Mouse (Mus musculus): Measurements from ENCODE around the gene Zfp276. TPM values are rescaled to one million over a fixed set of nuclear protein-coding genes. Genes with fewer than 3 reads are reported as not detected.
"Not testable (repeated sequence)": the region's sequence is repeated elsewhere in the genome, so short reads cannot be mapped to it uniquely, and the experiment has no call there.

The Zfp276 gene
- polyA plus RNA-seq, 1 experiment: 33.8 TPM

- Histone ChIP-seq H3K27me3 (ENCODE audit: control insufficient read depth, insufficient read depth, low read length) (no peaks in the 10 kb centered on the region), H3K4me3 (ENCODE audit: low read depth, low read length) (peak within 1 kb of the TSS; percentile 76), H3K4me1 (ENCODE audit: control insufficient read depth, insufficient read depth, insufficient read length, low read length) (0 out of 2 replicates have a peak, but pooled peaks cover 2% of the 10 kb centered on the region), H3K36me3 (ENCODE audit: control insufficient read depth, insufficient read depth, low read length) (no peaks in the 10 kb centered on the region), H3K27ac (ENCODE audit: insufficient read depth, low read depth, low read length) (peak within 1 kb of the TSS; percentile 76)
- TF ChIP-seq POLR2A (IDR thresholded peaks at IDR 0.05; ENCODE audit: low read depth, low read length) (peak; percentile 88), CTCF (IDR thresholded peaks at IDR 0.05; ENCODE audit: extremely low read depth, insufficient read length, insufficient replicate concordance, low read depth, low read length) (no peak)
- WGBS: 1% methylated on average over 59 of the region's 59 CpGs
Measured at GRCm38 (mm10) chr8:123224278-123225266, 29.4 kb upstream of the Zfp276 start, which contains the start of gene Cdk10. Gene Cdk10, plus strand, starts transcription at chr8:123224842.

DNA sequence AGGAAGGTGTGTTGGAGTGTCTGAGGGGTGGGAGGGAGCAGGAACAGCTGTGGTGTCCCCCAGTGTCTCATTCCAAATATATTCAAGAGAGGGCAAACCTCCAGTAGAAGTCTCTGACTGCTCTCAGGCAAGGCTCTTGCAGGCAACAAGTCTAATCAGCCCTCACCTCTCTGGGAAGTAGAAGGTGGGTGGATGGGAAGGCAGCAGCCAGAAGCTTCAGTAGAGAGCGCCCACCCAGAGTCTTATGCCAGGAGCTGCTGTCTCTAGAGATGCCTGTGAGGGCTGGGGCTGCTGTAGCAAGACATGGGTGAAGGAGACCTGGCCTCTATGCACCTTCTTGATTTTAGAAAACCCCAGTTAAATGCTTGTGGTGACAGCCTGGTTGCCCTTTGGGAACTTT lies 25.6 kb upstream of the Zfp276 start:
- 0 out of 2 replicates have a peak, but pooled peaks cover 2% of the 10 kb centered on the region for H3K4me1 ChIP-seq (ENCODE audit: control insufficient read depth, insufficient read depth, insufficient read length, low read length)
- 97% methylated on average over 1 of the region's 1 CpGs for WGBS
- no peaks in the 10 kb centered on the region for H3K27me3 ChIP-seq (ENCODE audit: control insufficient read depth, insufficient read depth, low read length)
- H3K4me3 ChIP-seq (ENCODE audit: low read depth, low read length): no peak overlapping the region
- TF ChIP-seq POLR2A (IDR thresholded peaks at IDR 0.05; ENCODE audit: low read depth, low read length): no peak
- TF ChIP-seq CTCF (IDR thresholded peaks at IDR 0.05; ENCODE audit: extremely low read depth, insufficient read length, insufficient replicate concordance, low read depth, low read length): no peak
- H3K27ac ChIP-seq (ENCODE audit: insufficient read depth, low read depth, low read length): no peak overlapping the region
- no peaks in the 10 kb centered on the region for H3K36me3 ChIP-seq (ENCODE audit: control insufficient read depth, insufficient read depth, low read length)

GRCm38 (mm10) chr8:123230326-123230725 lies 23.7 kb upstream of the Zfp276 start:
- WGBS: 82% methylated on average over 11 of the region's 11 CpGs
- H3K4me1 ChIP-seq (ENCODE audit: control insufficient read depth, insufficient read depth, insufficient read length, low read length); H3K27me3 ChIP-seq (ENCODE audit: control insufficient read depth, insufficient read depth, low read length); H3K4me3 ChIP-seq (ENCODE audit: low read depth, low read length); H3K36me3 ChIP-seq (ENCODE audit: control insufficient read depth, insufficient read depth, low read length); H3K27ac ChIP-seq (ENCODE audit: insufficient read depth, low read depth, low read length): not testable (repeated sequence)

DNA sequence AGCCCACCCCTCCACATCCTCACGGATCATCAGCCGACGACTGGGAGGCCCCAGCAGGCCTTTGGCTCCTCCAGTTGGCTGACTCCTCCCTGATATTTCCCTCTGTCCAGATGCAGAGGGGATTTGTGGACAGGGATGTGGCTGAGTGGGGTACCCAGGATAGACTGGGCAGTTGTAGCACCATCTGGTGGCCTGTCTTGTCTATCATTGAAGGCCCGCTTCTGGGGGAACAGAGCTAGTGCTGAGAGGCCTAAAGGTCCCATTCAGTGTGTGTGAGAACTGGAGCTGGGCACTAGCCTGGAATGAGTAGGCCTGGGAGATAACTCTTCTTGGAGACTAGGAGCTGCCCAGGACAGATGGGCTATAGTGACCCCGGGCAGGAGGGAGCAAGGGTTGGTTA lies 22.3 kb upstream of the Zfp276 start:
- peaks cover 4% of the 10 kb centered on the region for H3K4me1 ChIP-seq (ENCODE audit: control insufficient read depth, insufficient read depth, insufficient read length, low read length)
- 61% methylated on average over 5 of the region's 5 CpGs for WGBS
- H3K36me3 ChIP-seq (ENCODE audit: control insufficient read depth, insufficient read depth, low read length): no peaks in the 10 kb centered on the region
- no peaks in the 10 kb centered on the region for H3K27me3 ChIP-seq (ENCODE audit: control insufficient read depth, insufficient read depth, low read length)
- no peak for TF ChIP-seq POLR2A (IDR thresholded peaks at IDR 0.05; ENCODE audit: low read depth, low read length)
- TF ChIP-seq CTCF (IDR thresholded peaks at IDR 0.05; ENCODE audit: extremely low read depth, insufficient read length, insufficient replicate concordance, low read depth, low read length): no peak
- H3K4me3 ChIP-seq (ENCODE audit: low read depth, low read length): no peak overlapping the region
- no peak overlapping the region for H3K27ac ChIP-seq (ENCODE audit: insufficient read depth, low read depth, low read length)

GRCm38 (mm10) chr8:123232553-123232952 lies 21.4 kb upstream of the Zfp276 start:
- Histone ChIP-seq H3K4me1 (ENCODE audit: control insufficient read depth, insufficient read depth, insufficient read length, low read length) (peaks cover 4% of the 10 kb centered on the region), H3K27me3 (ENCODE audit: control insufficient read depth, insufficient read depth, low read length) (no peaks in the 10 kb centered on the region), H3K27ac (ENCODE audit: insufficient read depth, low read depth, low read length) (no peak overlapping the region), H3K4me3 (ENCODE audit: low read depth, low read length) (no peak overlapping the region), H3K36me3 (ENCODE audit: control insufficient read depth, insufficient read depth, low read length) (no peaks in the 10 kb centered on the region)
- TF ChIP-seq CTCF (IDR thresholded peaks at IDR 0.05; ENCODE audit: extremely low read depth, insufficient read length, insufficient replicate concordance, low read depth, low read length): no peak
- TF ChIP-seq POLR2A (IDR thresholded peaks at IDR 0.05; ENCODE audit: low read depth, low read length): no peak
- WGBS: 57% methylated on average over 7 of the region's 7 CpGs

GRCm38 (mm10) chr8:123233300-123233699 lies 20.7 kb upstream of the Zfp276 start:
- 72% methylated on average over 13 of the region's 13 CpGs for WGBS
- TF ChIP-seq POLR2A (IDR thresholded peaks at IDR 0.05; ENCODE audit: low read depth, low read length) (no peak), CTCF (IDR thresholded peaks at IDR 0.05; ENCODE audit: extremely low read depth, insufficient read length, insufficient replicate concordance, low read depth, low read length) (no peak)
- no peak overlapping the region for H3K4me3 ChIP-seq (ENCODE audit: low read depth, low read length)

DNA sequence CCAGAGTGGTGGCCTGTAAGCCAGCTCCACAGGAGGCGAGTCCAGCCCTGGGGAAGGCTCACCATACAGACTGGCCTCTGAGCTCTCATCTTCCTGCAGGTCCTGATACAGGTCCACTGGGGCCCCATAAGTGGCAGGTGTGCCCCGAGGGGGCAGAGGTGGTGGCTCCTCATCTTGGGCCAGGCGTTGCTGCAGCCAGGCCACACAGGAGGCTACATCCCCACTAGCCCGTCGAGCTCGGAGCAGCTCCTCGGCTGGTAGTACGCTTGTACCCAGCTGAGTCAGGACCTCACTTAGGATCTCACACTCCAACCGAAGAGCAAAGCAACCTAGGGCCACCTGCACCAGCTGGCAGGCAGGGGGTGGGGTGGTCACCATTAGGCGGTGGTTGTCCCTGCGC lies 20.2 kb upstream of the Zfp276 start:
- 68% methylated on average over 11 of the region's 11 CpGs for WGBS

More at GRCm38 (mm10) chr8:123233300-123233699, 20.7 kb upstream of the Zfp276 start:
- Histone ChIP-seq H3K27ac (ENCODE audit: insufficient read depth, low read depth, low read length) (no peak overlapping the region), H3K36me3 (ENCODE audit: control insufficient read depth, insufficient read depth, low read length) (no peaks in the 10 kb centered on the region), H3K27me3 (ENCODE audit: control insufficient read depth, insufficient read depth, low read length) (no peaks in the 10 kb centered on the region), H3K4me1 (ENCODE audit: control insufficient read depth, insufficient read depth, insufficient read length, low read length) (peaks cover 4% of the 10 kb centered on the region)

More for the DNA sequence above, 20.2 kb upstream of the Zfp276 start:
- no peaks in the 10 kb centered on the region for H3K27me3 ChIP-seq (ENCODE audit: control insufficient read depth, insufficient read depth, low read length)
- no peak for TF ChIP-seq POLR2A (IDR thresholded peaks at IDR 0.05; ENCODE audit: low read depth, low read length)
- TF ChIP-seq CTCF (IDR thresholded peaks at IDR 0.05; ENCODE audit: extremely low read depth, insufficient read length, insufficient replicate concordance, low read depth, low read length): no peak
- no peak overlapping the region for H3K4me3 ChIP-seq (ENCODE audit: low read depth, low read length)
- peaks cover 4% of the 10 kb centered on the region for H3K4me1 ChIP-seq (ENCODE audit: control insufficient read depth, insufficient read depth, insufficient read length, low read length)
- H3K36me3 ChIP-seq (ENCODE audit: control insufficient read depth, insufficient read depth, low read length): no peaks in the 10 kb centered on the region
- no peak overlapping the region for H3K27ac ChIP-seq (ENCODE audit: insufficient read depth, low read depth, low read length)

Measured in small intestine, adult 2 months (tissue).